Mouse (Mus musculus): ENCODE data around the gene Bud13.
"Not testable (repeated sequence)": the region's sequence is repeated elsewhere in the genome, so short reads cannot be mapped to it uniquely, and the experiment has no call there.

DNA sequence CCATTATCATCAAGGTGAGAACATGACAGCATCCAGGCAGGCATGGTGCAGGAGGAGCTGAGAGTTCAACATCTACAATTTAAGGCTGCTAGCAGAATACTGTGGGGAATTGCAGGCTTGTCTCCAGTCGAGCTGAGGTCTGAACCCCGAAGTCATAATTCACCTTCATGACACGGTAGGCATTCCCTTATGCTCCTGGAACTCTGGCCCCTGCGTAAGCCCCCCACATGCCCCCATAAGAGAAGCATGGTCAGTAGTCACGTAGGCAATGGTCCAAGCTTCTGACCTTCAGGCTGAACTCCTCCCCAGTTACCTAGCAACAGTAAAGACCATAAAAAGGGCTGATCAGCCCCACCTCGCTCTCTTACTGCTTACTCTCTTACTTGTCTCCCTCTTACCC is 37.1 kb downstream of the Bud13 start, which contains the start of gene 4931429L15Rik:
- not testable (repeated sequence) for TF ChIP-seq POLR2A (IDR thresholded peaks at IDR 0.05; ENCODE audit: low read depth, low read length); CTCF (conservative IDR thresholded peaks at IDR 0.05; ENCODE audit: insufficient read depth, insufficient read length, low read depth, low read length)

Measured in kidney, adult 2 months (tissue).